Mouse (Mus musculus) layer of hippocampus, adult 9-10 months (tissue): Measurements from ENCODE around the gene Pla2g6.

Source experiments
- DNase-seq: peaks from one replicate; pipeline ENCODE4 v3.0.0; 2022; ENCODE audit warnings: low spot score

Gene Pla2g6

GRCm38 (mm10) chr15:79322281-79322990, 5.8 kb downstream of the Pla2g6 start:
- no peak for DNase-seq

GRCm38 (mm10) chr15:79321733-79322190, 6.4 kb downstream of the Pla2g6 start:
- no peak for DNase-seq

- DNase-seq = no peak
Observed at GRCm38 (mm10) chr15:79313848-79314369, 14.3 kb downstream of the Pla2g6 start.

GRCm38 (mm10) chr15:79307861-79308260, 20.3 kb downstream of the Pla2g6 start:
- DNase-seq = no peak

- no peak for DNase-seq
Observed at GRCm38 (mm10) chr15:79306043-79306637, 22.1 kb downstream of the Pla2g6 start.

GRCm38 (mm10) chr15:79304832-79305231, 23.4 kb downstream of the Pla2g6 start:
- no peak for DNase-seq

GRCm38 (mm10) chr15:79303725-79304124, 24.5 kb downstream of the Pla2g6 start:
- no peak for DNase-seq

GRCm38 (mm10) chr15:79299563-79300155, 28.5 kb downstream of the Pla2g6 start:
- DNase-seq = no peak

- no peak for DNase-seq
Observed at GRCm38 (mm10) chr15:79298553-79298952, 29.6 kb downstream of the Pla2g6 start.

- DNase-seq = no peak
Observed at GRCm38 (mm10) chr15:79292779-79293178, 35.4 kb downstream of the Pla2g6 start.

- no peak for DNase-seq
Observed at GRCm38 (mm10) chr15:79290340-79290739, 37.9 kb downstream of the Pla2g6 start.

- DNase-seq = no peak
Observed at GRCm38 (mm10) chr15:79289441-79289840, 38.7 kb downstream of the Pla2g6 start.

- DNase-seq = no peak
Observed at GRCm38 (mm10) chr15:79288387-79288786, 39.8 kb downstream of the Pla2g6 start.

- no peak for DNase-seq
Observed at GRCm38 (mm10) chr15:79287091-79287490, 41.1 kb downstream of the Pla2g6 start.

- no peak for DNase-seq
Observed at GRCm38 (mm10) chr15:79286141-79286540, 42.0 kb downstream of the Pla2g6 start.

- DNase-seq = no peak
Observed at GRCm38 (mm10) chr15:79285399-79285798, 42.8 kb downstream of the Pla2g6 start, which contains the start of gene Baiap2l2. Baiap2l2 (minus strand) TSS chr15:79285537.

- DNase-seq = no peak
Observed at GRCm38 (mm10) chr15:79283371-79283770, 44.8 kb downstream of the Pla2g6 start.

GRCm38 (mm10) chr15:79282434-79282833, 45.8 kb downstream of the Pla2g6 start:
- no peak for DNase-seq

GRCm38 (mm10) chr15:79281389-79281788, 46.8 kb downstream of the Pla2g6 start:
- no peak for DNase-seq

- DNase-seq = no peak
Observed at GRCm38 (mm10) chr15:79280850-79281249, 47.3 kb downstream of the Pla2g6 start.

- no peak for DNase-seq
Observed at GRCm38 (mm10) chr15:79280209-79280608, 48.0 kb downstream of the Pla2g6 start.

- DNase-seq = no peak
Observed at GRCm38 (mm10) chr15:79277728-79278127, 50.5 kb downstream of the Pla2g6 start.

- no peak for DNase-seq
Observed at GRCm38 (mm10) chr15:79273020-79273419, 55.2 kb downstream of the Pla2g6 start.
